Mouse (Mus musculus): ENCODE data around the gene Nrxn2. TPM values are rescaled to one million over a fixed set of nuclear protein-coding genes. Genes with fewer than 3 reads are reported as not detected.

Gene Nrxn2
- total RNA-seq (2015) (not detected in 2 replicates), total RNA-seq (2017) (not detected in 2 replicates)

DNA sequence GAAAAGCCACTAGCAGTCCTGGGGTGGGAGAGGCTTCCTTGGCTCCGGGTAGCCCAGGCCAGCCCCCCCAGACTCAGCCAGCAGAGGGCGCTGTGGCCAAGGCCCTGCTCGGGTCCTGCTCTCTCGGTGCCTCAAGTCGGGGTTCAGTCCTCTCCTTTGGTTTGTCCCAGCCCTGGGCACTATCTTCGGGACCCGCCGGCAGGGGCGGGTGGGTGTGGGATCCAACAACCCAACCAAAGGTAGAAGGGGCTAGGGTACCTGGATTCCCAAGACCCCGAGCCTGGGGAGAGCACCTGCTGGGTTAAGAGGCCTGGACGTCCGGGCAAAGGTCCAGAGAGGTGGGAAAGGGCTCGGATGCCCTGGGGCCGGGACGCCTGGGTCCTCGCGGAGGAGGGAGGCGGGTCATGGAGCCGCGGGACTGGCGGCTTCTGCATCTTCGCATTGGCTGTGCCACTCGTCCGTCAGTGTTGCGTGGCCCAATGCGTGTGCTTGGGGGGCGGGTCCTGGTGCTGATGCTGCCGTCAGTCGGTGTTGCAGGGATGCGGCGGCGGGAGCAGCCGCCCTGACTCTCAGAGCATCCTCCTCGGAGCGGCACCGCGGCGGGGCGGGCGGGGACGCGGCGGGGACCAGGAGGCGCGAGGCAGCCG, at the start of gene Nrxn2:
Nrxn2 (plus strand) TSS at position 499 of the 647 bp plus-strand sequence.
- peak; percentile 85 for ATAC-seq (replicated peaks; ENCODE audit: poor library complexity)

DNA sequence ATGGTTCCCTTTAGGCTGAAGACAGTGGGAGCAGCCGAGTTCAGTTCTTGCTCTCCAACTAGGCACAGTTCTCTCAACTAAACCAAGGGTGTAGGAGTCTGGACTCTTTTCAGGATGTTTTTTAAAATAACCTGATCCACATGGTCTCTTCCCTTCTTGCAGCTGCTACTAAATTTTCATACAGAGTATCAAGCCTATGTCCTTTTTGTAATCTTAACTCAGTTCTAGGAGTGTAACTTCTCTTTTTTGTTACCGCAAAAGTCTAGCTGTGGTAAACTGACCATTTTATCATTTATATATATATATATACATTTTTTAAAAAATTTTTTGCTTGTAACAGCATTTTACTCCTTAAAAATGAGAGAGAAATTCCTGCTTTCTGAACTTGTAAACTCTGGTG, 48.4 kb upstream of the Nrxn2 start:
- ATAC-seq (replicated peaks; ENCODE audit: poor library complexity) = 0 out of 2 replicates have a peak, but pooled peaks have one; percentile 9

DNA sequence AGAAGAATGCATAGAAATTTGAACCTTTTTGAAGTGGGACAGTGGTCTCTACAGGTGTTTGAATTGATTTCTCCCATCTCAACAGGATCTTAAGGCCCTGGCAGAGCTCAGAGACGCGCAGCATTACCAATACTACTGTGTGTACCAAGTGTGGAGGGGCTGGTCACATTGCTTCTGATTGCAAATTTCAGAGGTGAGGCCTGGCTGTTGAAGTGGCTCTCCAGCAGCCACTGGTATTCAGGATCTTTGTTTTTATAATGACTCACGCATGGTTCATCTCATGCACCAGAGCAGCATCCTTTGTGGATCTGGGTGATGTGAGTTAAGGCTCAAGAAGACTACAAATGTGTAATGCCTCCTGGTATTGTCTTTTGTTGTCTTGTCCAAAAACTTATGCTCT, 46.1 kb upstream of the Nrxn2 start:
- ATAC-seq (replicated peaks; ENCODE audit: poor library complexity) = no peak

DNA sequence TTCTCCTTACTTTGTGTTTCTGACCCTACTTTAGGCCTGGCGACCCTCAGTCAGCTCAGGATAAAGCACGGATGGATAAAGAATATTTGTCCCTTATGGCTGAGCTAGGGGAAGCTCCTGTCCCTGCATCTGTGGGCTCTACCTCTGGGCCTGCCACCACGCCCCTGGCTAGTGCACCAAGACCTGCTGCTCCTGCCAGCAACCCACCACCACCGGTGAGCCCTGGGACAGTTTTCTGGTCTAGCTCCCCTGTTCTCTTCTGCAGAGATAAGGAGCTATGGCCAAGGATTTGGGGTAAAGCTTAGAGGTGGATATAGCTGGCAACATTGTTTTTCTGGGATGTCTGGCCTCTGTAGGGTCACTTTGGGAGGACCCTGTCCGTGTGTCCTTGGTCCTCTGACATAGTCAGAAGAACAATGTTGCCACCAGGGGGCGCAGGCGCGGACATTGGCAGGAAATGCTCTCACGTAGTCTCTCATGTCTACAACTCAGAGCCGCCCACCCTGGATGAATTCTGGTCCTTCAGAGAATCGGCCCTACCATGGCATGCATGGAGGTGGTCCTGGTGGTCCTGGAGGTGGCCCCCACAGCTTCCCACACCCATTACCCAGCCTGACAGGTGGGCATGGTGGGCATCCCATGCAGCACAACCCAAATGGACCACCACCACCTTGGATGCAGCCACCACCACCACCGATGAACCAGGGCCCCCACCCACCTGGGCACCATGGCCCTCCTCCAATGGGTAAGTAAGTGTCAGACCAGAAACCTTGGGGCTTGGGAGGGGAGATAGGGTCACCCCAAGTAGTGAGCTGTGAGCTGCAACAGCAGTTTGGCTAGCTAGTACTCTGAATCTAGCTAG, 44.8 kb upstream of the Nrxn2 start:
- peak; percentile 65 for ATAC-seq (replicated peaks; ENCODE audit: poor library complexity)

DNA sequence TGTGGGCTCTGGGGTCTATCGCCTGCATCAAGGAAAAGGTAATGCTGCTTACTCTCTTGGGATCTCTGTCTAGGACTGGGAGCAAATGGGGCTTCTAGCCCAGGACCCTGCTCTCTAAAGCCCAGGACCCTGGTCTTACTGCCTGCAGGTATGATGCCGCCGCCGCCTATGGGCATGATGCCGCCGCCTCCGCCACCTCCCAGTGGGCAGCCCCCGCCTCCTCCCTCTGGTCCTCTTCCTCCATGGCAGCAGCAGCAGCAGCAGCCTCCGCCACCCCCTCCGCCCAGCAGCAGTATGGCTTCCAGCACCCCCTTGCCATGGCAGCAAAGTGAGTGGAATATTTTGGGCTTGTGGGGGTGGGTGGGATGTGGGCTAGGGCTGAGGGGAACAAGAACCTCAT, 44.0 kb upstream of the Nrxn2 start:
- no peak for ATAC-seq (replicated peaks; ENCODE audit: poor library complexity)

DNA sequence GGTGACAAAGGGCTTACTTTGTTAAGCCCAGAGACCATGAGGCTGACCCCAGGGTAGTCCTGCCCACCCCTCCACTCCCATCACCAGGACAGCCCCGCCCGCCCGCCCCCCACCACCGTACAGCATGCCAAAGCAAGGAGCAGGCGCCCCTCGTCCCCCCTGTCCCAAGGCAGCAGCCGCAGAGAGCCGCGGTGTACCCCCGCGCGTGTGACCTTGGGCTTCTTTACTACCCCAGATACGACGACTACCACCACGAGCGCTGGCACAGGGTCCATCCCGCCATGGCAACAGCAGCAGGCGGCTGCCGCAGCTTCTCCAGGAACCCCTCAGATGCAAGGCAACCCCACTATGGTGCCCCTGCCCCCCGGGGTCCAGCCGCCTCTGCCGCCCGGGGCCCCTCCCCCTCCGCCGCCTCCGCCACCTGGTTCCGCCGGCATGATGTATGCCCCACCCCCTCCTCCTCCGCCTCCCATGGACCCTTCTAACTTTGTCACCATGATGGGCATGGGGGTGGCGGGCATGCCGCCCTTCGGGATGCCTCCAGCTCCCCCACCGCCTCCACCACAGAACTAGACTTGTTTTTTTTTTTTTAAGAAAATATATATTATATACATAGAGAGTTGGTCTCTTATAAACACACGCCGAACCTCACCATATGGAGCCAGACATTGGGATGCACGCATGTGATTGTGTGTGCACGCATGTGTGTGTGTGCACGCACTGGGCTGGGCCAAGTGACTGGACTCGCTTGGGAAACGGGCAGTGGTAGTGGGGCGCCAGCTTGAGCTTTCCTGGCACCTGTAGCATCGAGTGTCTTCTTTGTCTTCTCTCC, 42.9 kb upstream of the Nrxn2 start:
- no peak for ATAC-seq (replicated peaks; ENCODE audit: poor library complexity)

DNA sequence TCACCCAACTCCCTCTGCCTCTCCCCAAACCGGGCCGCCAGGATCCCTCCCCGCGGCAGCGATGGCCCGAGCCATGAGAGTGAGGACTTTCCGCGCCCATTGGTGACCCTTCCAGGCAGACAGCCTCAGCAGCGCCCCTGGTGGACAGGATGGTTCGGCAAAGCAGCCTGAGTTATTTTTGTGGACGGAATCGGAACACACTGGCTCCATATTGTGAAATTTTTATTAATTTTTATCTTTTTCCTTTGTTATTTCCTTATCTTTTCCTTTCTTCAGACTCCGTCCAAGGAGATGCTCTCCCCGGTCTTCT, 42.3 kb upstream of the Nrxn2 start:
- peak; percentile 47 for ATAC-seq (replicated peaks; ENCODE audit: poor library complexity)

DNA sequence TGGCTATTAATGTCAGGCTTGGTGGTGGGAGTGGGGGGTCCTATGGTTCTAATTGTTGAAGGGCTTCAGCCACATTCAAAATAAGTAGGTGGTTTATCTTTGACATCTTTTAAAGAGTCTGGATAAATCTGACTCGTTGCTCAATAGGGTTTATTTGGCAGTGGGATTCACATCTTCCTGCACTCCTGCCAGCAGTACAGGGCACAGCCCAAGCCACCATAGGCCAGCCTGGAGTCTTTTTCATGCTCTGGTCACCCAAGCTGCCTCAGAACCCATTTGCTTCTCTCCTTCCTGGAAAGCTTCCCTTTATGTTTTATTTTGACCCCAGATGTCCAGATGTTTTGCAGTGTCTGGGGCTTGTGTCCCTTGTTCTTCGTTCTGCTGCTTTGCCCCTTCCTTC, 41.9 kb upstream of the Nrxn2 start:
- no peak for ATAC-seq (replicated peaks; ENCODE audit: poor library complexity)

DNA sequence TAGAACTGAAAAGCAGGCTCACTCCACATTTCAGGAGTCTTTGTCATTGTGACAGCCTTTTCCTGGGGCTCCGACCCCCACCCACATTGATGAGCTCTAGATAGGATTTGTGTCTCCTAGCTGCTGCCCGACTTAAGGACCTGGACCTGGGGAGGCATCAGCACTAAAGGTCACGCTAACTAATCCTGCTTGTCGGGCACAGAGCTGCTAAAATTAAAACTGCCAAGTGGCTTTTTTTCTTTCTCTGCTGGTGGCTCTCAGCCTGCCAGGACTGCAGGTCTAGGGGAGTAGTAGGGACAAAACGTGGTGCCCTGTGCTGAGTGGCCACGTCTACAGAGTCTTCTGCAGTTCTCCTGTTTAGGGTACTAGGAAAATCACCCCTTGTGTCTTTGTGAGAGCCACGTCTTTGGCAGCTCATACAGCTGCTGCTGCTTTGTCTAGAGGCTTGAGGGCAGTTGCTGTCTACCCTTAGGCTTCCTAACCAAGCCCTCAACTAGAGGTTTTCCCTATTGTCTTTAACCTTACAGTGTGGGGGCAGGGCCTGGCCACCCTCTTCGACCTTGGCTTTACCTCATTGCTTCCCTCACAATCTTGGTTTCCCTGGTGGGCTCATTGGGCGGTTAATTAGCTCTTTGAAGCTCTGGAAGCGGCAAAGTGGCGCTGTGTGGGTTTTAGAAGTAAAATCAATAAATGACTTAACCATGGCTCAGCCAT, 41.0 kb upstream of the Nrxn2 start:
- ATAC-seq (replicated peaks; ENCODE audit: poor library complexity) = no peak

DNA sequence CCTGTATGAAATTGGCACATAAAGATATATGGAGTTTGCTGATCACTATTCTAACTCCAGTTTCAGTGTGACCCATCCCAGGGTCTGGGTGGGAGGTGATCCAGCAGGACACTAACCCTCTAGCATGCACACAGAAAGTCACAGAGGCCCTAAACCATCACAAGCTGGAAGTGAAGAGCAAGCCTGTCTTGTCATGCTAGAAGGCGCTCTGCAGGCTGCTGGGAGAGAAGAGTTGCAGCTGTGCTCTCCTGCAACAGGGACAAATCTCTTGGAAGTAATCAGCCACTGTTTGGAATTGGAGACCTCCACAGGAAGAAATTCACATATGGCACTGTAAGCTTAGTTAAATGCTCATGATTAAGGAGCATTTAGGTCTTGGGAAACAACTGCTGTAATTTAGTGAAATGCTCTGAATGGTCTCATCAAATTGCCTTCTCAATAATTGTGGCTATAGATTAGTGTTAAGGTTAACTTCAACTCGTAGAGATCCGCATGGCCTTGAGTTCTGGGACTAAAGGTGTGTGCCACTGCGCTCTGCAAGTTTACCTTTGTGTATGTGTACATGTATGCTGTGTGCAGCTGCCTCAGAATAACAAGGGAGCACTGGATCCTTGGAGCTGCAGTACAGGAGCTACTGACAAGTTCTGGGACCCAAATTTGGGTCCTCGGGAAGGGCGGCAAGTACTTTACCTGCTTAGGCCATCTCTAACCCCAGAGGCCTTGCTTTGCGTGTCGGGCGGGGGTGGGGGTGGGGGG, 37.9 kb upstream of the Nrxn2 start:
- no peak for ATAC-seq (replicated peaks; ENCODE audit: poor library complexity)

DNA sequence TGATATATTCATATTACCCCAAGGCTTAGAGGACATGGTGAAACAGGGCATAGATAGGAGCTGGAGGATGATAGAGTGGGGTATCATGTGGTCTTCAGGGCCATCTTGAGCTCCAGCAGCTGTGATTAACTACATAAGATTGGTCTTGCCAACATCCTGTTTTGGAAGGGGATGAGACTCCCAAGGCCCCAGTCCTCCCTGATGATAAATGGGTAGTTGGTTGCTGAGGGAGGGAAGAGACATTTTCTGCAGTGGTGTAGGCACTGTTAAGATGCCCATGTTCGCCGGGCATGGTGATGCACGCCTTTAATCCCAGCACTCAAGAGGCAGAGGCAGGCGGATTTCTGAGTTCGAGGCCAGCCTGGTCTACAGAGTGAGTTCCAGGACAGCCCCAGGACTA, 37.3 kb upstream of the Nrxn2 start:
- no peak for ATAC-seq (replicated peaks; ENCODE audit: poor library complexity)

DNA sequence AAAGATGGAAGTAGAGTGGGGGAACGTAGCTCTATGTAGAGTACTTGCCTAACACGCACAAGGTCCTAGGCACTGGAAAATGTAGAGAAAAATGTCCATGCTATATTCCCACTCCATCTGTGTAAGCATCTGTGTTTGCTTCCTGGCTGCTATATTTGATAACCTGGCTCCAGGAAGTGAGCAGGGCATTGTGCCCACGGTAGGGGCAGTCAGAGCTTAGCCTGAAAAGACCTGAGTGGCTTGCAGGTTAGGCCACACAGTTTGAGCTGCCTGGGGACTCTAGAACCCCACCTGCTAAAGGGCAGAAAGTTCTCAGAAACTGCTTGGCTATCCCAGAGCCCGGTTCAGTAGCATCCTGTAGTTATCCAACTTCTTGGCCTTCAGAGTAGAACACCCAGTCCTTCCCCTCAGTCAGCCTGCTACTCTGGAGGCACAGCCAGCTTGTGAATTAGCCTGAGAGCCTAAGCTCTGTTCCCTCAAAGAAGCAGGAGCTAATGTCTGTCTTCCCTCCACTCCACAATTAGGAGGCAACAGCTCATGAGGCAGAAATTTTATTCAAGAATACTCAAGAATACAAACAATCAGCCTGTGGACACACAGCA, 36.1 kb upstream of the Nrxn2 start:
- ATAC-seq (replicated peaks; ENCODE audit: poor library complexity) = 0 out of 2 replicates have a peak, but pooled peaks have one; percentile 6

DNA sequence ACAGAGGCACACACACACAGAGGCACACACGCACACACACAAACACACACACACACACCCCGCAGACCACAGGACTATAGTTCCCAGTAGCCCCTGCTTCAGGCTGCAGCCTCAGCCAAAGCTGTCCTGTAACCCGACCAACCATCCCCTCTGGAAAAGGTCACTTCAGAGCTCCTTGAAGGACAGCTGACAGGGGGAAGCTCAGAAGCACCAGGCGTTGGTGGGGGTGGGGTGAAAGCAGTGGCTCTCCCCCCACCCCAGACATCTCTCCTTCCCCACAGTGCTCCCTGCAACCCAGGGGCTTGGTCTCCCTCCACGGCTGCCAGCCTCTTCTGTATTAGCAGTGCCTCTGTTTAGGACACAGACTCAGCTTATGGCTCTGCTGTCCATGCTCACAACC, 35.1 kb upstream of the Nrxn2 start:
- ATAC-seq (replicated peaks; ENCODE audit: poor library complexity) = no peak

DNA sequence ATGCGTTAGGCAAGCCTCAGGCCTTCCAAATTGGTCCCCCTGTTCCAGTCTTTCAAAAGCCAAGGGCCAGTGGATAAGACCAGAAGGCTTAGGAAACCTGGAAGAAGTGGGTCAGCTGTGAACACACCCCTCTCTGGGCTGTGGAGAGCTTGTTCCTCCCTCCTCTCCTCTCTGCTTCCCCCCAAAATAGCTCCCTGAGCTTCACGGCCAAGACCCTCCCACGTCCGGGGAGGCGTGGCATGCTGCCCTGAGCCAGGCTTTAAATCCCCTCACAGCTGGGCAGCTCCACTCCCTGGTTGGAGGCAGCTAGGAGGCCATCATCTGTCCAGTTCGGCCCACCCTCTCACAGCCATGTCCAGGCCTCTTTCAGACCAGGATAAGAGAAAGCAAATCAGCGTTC, 34.4 kb upstream of the Nrxn2 start, which contains the start of gene Pygm:
Pygm (plus strand) TSS at position 272 of the 400 bp plus-strand sequence.
- ATAC-seq (replicated peaks; ENCODE audit: poor library complexity) = peak; percentile 45

DNA sequence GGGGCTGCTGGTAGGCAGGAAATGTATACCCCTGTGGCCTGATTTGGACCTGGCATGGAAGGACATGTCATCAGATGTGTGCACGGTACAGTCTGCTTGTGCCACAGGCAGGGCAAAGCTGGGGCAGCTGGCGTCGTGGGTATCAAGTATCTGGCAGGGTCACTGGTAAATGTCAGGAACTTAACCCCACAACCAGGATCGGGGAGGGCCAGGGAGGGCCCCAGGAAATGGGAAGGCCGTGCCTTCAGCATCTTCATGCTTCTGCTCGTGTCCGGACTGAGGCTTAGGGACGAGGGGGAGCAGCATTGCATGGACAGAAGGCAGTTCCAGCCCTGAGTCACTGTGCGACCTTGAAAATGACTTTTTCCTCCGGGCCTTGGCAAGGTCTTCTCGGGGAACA, 33.6 kb upstream of the Nrxn2 start:
- ATAC-seq (replicated peaks; ENCODE audit: poor library complexity) = no peak

DNA sequence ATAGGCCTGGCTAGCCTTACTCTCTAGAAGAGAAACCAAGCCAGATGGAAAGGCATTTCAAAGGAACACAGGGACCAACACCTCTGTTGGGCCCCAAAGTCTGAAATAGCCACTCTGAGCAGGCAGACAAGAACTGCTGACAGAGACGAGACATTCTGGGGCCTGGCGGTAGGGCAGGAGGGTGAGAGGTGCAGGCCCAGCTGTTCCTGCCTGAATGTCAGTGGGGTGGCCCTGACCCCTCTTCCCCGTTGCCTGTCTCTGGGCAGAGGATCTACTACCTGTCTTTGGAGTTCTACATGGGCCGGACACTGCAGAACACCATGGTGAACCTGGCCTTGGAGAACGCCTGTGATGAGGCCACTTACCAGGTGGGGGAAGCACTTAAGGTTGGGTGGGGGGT, 33.1 kb upstream of the Nrxn2 start:
- ATAC-seq (replicated peaks; ENCODE audit: poor library complexity) = no peak

DNA sequence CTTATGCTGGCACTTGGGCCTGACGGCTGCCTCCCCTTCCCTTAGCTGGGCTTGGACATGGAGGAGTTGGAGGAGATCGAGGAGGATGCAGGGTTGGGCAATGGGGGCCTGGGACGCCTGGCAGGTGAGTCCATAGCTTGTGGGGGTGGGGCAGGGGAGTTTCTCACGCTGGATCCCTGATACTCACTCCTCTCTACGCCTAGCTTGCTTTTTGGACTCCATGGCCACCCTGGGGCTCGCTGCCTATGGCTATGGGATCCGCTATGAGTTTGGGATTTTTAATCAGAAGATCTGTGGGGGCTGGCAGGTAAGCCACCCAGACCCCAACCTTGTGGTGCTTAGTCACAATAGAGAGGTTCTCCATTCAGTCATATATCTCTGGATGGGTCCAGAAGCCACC, 32.7 kb upstream of the Nrxn2 start:
- no peak for ATAC-seq (replicated peaks; ENCODE audit: poor library complexity)

DNA sequence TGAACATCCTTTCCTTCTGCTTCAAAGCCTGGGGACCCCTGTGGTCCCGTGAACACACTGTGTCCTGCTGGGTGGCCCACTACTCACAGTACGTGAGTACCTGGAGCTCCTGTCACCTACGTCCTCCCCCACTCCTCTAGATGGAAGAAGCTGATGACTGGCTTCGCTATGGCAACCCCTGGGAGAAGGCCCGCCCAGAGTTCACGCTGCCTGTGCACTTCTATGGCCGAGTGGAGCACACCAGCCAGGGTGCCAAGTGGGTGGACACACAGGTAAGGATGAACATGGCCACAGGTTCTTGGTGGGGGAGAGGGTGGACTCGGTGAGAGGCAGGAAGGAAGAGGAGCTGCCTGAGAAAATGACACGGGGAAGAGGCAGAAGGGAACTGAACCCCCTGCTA, 32.3 kb upstream of the Nrxn2 start:
- ATAC-seq (replicated peaks; ENCODE audit: poor library complexity) = no peak

DNA sequence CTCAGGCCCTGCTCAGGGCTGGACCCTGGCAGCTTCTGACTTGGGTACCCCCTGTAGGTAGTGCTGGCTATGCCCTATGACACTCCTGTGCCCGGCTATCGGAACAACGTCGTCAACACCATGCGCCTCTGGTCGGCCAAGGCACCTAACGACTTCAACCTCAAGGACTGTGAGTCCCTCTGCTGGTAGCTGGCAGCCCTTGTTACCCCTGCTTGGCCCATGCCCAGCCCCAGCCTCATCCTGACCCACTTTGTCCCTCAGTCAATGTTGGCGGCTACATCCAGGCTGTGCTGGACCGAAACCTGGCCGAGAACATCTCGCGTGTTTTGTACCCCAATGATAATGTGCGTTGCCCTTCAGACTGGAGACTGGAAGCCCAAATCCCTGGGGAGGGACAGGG, 30.5 kb upstream of the Nrxn2 start:
- peak; percentile 29; the same call in 1 of the 2 replicates for ATAC-seq (replicated peaks; ENCODE audit: poor library complexity)

DNA sequence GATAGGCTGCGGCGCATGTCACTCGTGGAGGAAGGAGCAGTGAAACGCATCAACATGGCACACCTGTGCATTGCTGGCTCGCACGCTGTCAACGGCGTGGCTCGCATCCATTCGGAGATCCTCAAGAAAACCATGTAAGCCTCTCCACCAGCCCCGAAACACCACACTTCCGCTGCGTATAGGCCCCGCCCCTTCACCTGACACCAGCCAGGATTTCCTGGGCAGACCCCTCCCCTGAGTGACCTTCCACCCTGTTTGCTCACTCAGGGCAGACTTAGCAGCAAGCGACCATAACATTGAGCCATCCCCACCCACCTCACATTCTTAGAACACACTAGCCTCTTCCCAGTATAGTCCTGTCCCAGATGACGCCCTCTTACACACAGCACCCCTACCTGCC, 28.7 kb upstream of the Nrxn2 start:
- ATAC-seq (replicated peaks; ENCODE audit: poor library complexity) = peak; percentile 26; the same call in 1 of the 2 replicates

All from megakaryocyte progenitor cell, adult 5-6 weeks (primary cell).